Mouse (Mus musculus) heart, postnatal 14 days (tissue): Measurements from ENCODE around the gene Gadd45b. TPM values are rescaled to one million over a fixed set of nuclear protein-coding genes. Genes with fewer than 3 reads are reported as not detected.
A peak's percentile ranks its signal among the peaks of the same experiment; 100 is the strongest.

Source experiments
- DNase-seq, 2 experiments: peaks; one replicate each; pipeline ENCODE4 v3.0.0; 2021 to 2022
- intact Hi-C: fragments of 180-260 bp; cut with DNase I; formaldehyde crosslinking; loops from one replicate; pipeline ENCODE4 v1.15.1; 2025
- total RNA-seq, 2 experiments: library from RNA; stranded (reverse); gene quantifications; 2 replicates each; pipeline ENCODE4 v1.2.3; 2021

Gadd45b gene
- total RNA-seq, 2 experiments from 2014 or later = 13.6 to 17.2 TPM

DNA sequence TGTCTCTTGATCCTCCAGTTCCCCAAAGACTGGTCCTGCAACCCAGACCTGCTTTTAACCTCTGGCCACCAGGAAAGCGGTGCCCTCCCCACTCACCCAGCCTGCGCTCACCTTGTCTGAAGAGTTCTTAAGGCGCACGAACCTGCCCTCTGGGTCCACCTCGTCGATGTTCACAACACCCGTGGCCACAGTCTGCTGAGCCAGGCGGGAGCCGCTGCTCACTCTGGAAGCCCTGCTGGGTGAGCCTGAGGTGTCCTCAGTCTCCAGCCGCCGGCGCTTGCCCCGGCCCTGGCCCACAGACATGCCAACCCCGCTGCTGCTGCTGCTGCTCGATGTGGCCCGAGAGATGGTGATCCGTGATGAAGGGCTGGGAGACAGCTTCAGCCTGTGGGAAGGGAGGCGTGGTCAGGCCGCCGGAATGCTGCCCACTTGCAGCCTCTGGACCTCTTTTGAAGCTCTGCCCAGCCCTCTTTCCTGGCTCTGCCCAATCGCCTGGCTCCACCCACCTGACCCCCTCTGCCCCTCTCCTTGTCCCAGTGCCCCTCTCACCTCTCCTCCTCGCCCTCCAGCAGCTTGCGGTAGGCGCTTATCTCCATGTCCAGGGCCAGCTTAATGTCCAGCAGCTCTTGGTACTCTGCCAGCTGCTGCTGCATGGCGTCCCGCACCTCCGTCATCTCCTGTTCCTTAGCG is 25.7 kb upstream of the Gadd45b start:
- no peak for DNase-seq
- intact Hi-C loops = no loop called here

DNA sequence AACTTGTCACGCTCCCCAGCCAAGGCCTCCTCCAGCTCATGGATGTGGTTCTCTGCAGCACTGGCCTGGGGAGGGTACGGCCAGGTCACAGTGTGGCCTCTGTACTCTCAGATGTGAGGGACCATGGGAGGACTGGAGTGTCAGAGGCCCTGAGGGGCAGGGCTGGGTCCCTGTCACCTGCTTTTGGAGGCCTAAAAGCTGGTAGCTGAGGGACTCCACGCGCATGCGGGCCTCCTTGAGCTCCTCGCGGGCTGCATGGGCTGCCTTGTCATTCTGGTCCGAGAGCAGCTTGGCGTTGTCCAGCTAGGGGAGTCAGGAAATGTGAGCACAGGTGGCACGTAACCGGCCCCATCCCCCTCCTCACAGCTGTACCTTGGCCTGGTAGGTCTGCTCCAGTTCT is 25.2 kb upstream of the Gadd45b start:
- no peak for DNase-seq
- intact Hi-C loops = no loop called here

DNA sequence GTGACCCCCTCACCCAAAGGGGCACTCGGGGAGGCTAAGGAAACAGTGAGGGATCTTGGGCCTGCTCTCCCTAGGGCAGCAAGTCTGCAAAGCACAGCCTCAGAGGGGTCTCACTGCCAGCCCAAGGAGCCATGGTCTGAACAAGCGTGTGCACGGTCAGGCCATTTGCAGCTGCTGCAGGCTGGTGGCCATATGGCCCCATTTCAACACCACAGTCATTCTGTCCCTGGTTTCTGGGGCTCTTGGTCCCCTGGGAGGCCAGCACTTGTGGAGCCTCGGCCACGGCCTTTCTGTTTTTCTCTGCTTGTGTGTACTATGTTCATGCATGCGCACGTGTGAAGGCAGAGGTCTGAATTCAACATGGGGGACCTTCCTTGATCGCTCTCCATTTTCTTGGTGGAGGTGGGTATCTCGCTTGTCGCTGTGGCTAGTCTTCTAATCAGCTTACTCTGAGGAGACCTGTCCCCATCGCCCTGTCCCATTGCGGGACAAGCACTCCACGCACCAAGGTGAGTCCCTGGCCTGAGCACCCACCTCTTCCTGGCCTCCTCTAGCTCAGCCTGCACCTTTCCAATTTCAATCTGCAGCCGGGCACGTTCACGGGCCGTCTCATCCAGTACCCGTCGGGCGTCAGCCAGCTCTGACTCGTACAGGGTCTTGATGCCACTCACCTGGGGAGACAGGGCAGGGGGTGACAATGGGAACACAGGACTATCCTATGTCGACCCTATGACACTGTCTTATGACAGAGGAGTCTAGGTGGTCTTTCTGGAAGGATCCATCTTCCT is 20.3 kb upstream of the Gadd45b start:
- intact Hi-C loops = no loop called here
- DNase-seq = no peak

DNA sequence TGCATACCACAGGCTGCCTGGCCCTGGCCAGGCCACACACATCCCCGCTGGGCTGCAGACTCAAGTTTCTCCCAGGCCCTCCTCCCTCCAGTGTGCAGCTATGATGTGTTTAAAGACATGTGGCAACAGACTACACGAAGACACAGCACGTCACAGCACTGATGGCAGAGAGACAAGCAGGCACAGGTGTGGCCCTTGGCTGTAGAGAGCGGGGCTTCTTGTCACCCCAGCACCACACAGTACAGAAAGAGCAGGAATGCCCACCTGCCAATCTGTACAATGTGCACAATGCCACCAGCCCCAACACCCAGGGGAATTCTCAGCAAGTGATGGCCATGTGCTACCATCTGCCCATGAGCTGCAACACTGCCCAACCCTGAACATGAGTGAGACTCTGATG is 18.5 kb upstream of the Gadd45b start:
- intact Hi-C loops = no loop called here

DNA sequence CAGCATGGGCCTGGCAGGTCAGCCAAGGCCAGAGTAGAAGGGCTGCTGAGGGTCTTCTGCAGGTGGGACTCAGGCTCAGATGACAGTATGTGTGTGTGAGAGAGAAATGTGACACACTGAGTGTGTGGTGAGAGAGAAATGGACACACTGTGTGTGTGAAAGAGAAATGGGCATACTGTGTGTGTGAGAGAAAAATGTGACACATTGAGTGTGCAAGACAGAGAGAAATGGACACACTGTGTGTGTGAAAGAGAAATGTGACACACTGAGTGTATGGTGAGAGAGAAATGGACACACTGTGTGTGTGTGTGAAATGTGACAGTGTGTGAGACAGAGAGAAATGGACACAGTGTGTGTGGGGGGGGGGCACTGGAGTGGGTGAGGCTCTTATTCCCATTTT is 18.0 kb upstream of the Gadd45b start:
- intact Hi-C loops = no loop called here
- DNase-seq = no peak

More for the DNA sequence above, 18.5 kb upstream of the Gadd45b start:
- DNase-seq = no peak

DNA sequence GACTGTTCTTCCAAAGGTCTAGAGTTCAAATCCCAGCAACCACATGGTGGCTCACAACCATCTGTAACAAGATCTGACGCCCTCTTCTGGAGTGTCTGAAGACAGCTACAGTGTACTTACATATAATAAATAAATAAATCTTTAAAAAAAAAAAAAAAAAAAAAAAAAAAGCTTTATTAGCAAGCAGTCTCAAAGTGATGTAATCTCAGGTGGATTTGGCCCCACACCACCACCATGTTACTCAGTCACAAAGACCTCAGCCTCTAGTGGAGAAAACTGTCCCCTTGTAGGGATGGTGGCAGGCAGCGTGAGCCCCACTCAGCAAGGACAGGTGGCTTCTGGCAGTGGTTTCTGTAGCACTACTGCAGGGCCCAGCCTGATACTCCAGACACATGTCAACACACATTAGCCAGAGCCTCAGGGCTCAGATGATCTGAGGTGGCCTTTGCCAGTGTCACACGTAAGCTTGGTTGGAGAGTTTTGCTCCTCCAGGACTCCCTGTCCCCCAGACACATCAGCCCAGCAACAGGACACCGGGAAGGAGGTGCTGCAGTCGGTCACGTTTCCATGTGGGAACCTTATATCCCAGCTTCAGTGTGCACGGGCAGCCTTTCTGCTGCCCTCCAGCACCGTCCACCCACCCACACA is 16.4 kb upstream of the Gadd45b start:
- no peak for DNase-seq
- intact Hi-C loops = no loop called here

DNA sequence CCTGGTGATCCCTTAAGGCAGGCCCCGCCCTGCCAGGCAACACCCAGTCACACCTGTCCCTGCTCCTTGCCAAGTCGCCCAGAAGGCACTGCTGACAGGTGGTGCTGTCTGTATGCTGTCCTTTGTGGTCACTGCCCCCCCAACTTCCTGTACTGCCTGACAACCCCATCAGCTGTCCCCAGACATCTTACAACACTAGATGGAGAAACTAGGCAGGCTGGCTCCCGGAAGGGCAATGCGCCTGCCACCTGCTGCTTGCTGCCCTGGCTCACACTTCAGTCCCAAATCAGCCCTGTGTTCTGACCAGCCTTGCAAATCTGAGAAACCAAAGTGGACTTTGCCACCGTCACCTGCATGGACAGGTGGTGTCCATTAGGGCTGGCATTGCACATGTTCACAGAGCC is 15.6 kb upstream of the Gadd45b start:
- DNase-seq = no peak
- intact Hi-C loops = no loop called here

DNA sequence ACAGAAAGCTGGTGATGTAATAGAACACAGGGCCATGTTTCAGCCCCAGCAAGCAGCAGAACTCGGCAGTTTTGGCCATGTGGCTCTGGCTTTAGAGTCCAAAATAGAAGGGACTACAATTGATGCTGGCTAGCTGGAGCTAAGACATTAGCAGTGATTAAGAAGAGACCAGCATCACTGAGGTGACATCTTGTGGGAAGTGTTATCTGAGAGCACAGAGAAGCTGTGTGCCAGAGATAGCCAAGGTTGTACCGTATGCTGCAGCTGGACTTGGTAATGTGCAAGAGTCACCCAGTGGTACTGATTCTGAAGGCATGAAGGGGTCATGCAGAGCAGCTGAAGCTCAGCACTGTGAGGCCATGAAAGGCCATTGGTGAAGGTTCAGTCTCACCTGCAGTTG is 14.6 kb upstream of the Gadd45b start:
- DNase-seq = no peak
- intact Hi-C loops = no loop called here

DNA sequence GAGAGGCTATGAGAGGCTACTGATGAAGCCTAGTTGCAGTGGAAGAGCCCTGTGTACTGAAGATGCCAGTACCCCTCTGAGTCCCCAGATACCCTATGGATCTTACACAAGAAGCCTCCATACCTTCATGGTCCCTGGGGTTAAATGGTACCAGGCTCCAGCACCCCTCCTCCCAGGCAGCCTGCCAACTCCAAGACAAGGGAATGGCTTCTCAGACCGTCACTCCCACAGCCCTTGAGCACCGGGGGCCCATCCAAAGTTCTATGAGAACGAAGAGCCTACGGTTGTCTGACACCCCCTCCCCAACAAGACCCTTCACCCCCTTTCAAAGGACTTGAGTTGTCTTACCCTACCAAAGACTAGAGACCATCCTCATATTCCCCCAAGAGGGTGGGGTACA is 14.1 kb upstream of the Gadd45b start:
- no peak for DNase-seq
- intact Hi-C loops = no loop called here

DNA sequence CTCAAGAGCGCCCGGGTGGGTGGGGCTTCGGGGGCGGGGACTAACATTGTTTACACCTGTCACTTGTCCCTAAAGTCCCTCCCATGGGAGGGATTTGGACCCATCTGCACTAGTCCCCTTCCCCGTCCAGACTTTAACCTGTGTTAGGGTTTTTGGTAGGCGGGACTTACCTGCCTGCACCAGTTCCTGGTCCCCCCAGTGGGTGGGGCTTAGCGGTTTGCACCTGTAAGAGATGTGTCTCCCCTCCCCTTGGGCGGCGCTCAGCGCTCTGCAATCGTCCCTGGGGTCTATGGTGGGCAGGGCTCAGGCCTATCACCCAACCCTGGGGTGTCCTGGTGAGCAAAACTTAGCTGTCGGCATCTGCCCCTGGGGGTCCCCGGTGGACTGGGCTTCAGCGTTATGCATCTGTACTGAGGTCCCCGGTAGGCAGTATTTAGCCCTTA is 12.5 kb upstream of the Gadd45b start:
- intact Hi-C loops = no loop called here
- DNase-seq = no peak

DNA sequence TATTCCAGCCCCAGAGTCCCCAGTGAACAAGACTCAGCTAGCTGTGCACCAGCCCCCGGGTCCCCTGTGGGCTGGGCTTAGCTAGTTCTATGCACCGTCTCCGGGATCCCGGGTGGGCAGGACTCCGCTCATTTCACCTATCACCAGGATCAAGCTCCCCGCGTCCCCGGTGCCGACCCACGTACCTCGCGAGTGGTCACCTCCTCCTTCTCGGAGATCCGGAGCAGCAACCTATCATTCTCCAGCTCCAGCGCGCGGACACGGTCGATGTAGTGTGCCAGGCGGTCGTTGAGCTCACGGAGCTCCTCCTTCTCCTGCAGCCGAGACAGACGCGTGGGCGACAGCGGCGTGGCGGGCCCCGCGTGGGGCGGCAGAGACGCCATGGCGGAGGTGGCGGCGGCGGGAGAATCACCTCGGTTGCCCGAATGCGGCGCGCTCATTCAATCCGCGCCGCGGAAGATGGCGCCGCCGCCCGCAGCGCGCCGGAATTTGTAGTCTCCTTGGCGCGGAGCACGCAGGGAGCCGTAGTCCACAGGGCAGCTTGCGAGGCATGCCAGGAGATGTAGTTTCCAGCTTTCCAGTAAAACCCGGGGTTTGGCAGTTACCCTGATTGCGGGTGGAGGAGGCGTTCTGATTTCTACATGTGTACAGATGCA is 12.0 kb upstream of the Gadd45b start, which contains the start of gene Lmnb2:
Gene Lmnb2, minus strand, starts transcription at position 467 of the 656 bp plus-strand sequence.
- peak; percentile 73 to 81 for DNase-seq
- intact Hi-C loops = no loop called here

DNA sequence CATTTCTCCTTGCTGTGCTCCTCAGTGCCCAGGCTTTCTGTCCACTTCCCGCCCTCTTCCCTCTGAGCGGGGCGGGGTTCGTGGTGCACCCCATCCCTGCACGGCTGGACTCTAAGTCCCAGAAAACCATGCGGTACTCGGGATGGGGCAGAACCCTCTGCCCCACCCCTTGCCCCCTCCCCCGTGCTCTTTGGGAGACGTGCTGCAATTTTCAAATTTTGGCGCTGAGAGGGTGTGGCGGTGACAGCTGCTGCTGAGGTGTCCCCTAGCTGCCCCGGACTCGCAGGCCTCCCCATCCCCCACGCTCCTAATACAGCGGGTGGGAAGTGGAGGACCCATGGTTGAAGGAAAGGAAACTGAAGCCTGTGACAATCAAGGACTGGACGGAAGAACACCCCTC is 8.0 kb upstream of the Gadd45b start:
- intact Hi-C loops = no loop called here
- DNase-seq = peak; percentile 53 to 60

DNA sequence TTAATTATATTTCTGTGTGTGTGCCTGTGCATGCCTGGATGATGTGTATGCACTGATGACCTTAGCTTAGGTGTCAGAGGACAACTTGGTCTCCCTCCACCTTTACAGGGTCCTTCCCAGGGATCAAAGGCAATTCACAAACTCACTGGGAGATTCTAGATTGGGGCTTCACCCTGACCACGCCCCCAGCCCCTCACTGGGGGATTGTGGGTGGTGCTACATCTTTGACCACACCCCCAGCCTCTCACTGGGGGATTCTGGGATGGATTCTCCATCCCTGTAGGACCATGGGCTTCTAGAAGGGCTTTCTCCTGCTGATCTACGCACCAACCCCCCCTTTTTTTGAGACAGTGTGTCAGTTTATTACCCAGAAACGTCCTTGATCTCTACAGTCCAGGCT is 4.4 kb upstream of the Gadd45b start:
- no peak for DNase-seq
- intact Hi-C loops = no loop called here

DNA sequence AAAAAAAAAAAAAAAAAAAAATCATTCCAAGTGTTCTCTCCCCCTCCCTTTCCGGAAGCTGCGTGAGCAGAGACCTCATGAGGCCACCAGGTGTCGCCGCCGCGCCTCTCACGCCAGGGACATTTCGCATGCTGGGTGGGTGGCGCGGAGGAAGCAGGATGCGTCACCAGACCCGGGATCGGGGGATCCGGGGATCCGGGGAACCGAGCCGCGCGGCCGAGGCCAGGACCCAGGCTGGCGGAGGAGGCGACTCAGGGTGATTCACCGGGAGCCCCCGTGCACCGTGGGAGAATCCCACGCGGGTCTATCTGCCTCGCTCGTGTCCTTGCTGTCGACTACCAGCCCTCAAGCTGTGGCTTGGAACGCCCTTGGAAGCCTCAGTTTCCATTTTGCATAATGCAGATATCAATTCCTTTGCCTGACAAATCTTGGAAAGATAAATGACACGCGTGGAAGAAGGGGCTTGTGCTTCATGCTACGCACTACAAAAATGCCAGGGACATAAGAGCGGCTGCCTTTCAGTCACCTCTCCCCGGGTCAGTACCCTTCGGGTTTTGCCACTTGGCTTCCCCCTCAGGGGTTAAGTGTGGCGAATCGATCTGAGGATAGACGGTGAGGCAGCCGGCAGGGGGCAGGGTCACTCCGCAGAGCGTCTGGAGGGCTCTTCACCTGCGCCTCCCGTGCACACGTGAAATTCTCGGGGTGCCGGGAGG is 1.1 kb upstream of the Gadd45b start:
- DNase-seq = peak; percentile 92 to 94
- intact Hi-C loops = loop anchor here (1.0 to 2.0 kb wide), 3 partner anchors 27 to 66 kb away; no protein-coding TSS in a partner anchor

DNA sequence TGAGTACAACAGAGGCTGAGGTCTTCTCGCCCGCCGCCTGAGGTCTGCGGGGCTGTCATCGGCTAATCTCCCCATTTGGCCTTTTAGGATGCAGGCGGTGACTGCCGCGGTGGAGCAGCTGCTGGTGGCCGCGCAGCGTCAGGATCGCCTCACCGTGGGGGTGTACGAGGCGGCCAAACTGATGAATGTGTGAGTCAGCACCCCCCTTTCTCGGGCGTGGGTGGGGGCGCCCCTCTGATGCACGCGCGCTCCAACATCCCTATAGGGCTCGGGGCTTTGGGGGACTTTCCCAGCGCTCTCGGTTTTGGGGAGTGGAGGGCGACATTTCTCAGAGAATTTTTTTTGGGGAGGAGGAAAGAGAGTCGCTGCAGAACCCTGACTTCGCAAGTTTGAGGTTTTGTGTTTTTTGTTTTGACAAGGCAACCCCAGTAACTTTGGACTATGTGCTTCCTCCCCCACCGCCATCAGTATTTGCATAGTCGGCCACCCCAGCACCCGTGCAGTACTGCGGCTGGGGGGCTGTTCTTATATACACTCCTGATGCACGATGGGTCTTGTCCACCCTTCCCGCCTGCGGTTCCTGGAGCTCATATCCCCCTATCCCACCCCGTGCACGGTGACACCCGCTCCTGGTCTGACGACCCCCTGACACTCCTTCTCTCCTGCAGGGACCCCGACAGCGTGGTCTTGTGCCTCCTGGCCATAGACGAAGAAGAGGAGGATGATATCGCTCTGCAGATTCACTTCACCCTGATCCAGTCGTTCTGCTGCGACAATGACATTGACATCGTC is 684 bp downstream of the Gadd45b start:
- peak; percentile 58 to 61 for DNase-seq
- intact Hi-C loops = no loop called here

DNA sequence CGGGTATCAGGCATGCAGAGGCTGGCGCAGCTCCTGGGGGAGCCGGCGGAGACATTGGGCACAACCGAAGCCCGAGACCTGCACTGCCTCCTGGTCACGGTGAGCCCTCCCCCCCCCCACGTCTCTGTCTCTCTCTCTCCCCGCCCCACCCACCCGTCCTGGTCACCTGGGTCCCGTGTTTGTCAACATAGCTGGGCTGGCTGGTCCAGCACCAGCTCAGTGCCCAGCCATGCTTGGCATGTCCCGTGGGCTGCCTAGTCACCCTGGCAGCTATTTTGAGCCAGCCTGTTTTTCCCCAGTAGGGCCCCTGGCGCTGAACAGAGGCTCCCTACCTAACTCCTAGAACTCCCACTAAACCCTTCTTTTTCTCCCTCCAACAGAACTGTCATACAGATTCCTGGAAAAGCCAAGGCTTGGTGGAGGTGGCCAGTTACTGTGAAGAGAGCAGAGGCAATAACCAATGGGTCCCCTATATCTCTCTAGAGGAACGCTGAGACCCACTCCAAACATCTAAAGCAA is 1.3 kb downstream of the Gadd45b start:
- intact Hi-C loops = no loop called here
- DNase-seq = peak; percentile 63 to 70

DNA sequence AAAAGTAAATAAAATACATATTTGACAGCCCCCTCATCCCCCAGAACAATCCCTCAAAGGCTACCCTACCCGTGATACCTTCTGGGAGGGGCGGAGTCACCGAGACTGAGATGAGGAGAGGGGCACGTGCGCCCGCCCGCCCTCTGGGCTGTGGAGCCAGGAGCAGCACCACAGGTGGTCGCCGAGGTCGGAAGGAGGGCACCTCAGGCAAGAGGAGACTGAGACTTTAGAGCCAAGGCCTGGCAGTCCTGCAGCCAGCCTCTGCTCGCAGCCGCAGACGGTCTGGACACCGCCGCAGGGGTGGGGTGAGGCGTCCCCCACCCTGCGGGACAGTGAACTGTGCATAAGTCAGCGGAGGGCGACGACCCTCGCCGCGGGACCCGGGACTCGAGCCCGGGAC is 1.8 kb downstream of the Gadd45b start:
- no peak for DNase-seq

DNA sequence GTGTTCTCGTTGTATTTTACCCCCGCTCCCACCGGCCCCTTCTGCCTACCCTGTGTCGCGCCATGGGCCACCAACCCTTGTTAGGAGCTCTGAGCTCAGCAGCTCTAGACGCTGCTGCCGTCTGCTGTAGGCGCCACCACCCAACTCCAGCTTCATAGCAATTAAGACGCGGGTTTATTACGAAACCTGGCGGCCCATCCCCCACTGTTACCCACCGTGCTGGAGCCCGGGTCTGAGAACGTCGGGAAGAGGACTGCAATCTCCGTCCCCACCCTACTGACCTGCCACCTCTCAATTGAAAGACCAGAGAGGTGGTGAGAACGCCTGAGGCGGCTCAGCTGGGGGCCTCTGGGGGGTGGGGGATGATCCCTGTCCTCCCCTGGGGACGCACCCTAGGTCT is 2.3 kb downstream of the Gadd45b start:
- intact Hi-C loops = no loop called here
- DNase-seq = peak in 1 of 2 experiments; percentile 44

More for the DNA sequence above, 1.8 kb downstream of the Gadd45b start:
- intact Hi-C loops = no loop called here
